Mouse (Mus musculus) ES-Bruce4 (cell line): ENCODE measurements at regions not wholly inside any gene's neighbourhood (a gene's known extent, or its start where the extent isn't known, plus 50 kb on each side); places are given as distances from the start of the nearest gene placed in this dataset.

Experiments
- CTCF ChIP-seq: IDR thresholded peaks from one replicate; pipeline ENCODE4 v1.8.1; 2011; ENCODE audit warnings: low read depth, low read length
- POLR2A ChIP-seq: IDR thresholded peaks from one replicate; pipeline ENCODE4 v1.8.1; 2011; ENCODE audit warnings: low read length; ENCODE audit not compliant: insufficient read depth

- TF ChIP-seq POLR2A = no peak
- TF ChIP-seq CTCF = no peak
These were observed 354.0 kb upstream of the Tmc3 start for GRCm38 (mm10) chr7:83230496-83231325.
